Mouse (Mus musculus) forebrain, embryonic 11.5 days (tissue): ENCODE data around the gene Timd2. TPM values are rescaled to one million over a fixed set of nuclear protein-coding genes. Genes with fewer than 3 reads are reported as not detected.
A peak's percentile ranks its signal among the peaks of the same experiment; 100 is the strongest.
"Not testable (repeated sequence)": the region's sequence is repeated elsewhere in the genome, so short reads cannot be mapped to it uniquely, and the experiment has no call there.

Experiments used
- ATAC-seq: fragments of 200-750 bp; cut with Nextera tagmentation; replicated peaks from 2 replicates; pipeline ENCODE4 v1.8.0; 2017; ENCODE audit warnings: moderate TSS enrichment; ENCODE audit not compliant: low FRiP score
- DNase-seq: peaks from one replicate; pipeline ENCODE4 v3.0.0-alpha.2; 2017; ENCODE audit warnings: low spot score
- H3K27ac ChIP-seq: fragments of 300-500 bp; sonication (generic); 2 replicates; pipeline ENCODE4 v1.5.1; 2014; ENCODE audit warnings: low read depth, low read length
- H3K27me3 ChIP-seq: fragments of 300-500 bp; sonication (generic); 2 replicates; pipeline ENCODE4 v1.6.1; 2014; ENCODE audit warnings: mild to moderate bottlenecking, low read length, mixed read lengths; ENCODE audit not compliant: control insufficient read depth, insufficient read depth
- H3K36me3 ChIP-seq: fragments of 300-500 bp; sonication (generic); 2 replicates; pipeline ENCODE4 v1.6.1; 2014; ENCODE audit warnings: mild to moderate bottlenecking, low read length, moderate library complexity, mixed read lengths; ENCODE audit not compliant: control insufficient read depth, insufficient read depth
- H3K4me1 ChIP-seq: fragments of 300-500 bp; sonication (generic); replicated peaks from 2 replicates; pipeline ENCODE4 v1.6.1; 2014; ENCODE audit warnings: low read length, mixed read lengths; ENCODE audit not compliant: control insufficient read depth, insufficient read depth
- H3K4me2 ChIP-seq: fragments of 300-500 bp; sonication (generic); 2 replicates; pipeline ENCODE4 v1.6.1; 2014; ENCODE audit warnings: low read depth, mild to moderate bottlenecking, low read length, moderate library complexity, mixed read lengths; ENCODE audit not compliant: severe bottlenecking
- H3K4me3 ChIP-seq: fragments of 300-500 bp; sonication (generic); 2 replicates; pipeline ENCODE4 v1.5.1; 2014; ENCODE audit warnings: low read depth, low read length
- H3K9ac ChIP-seq: fragments of 300-500 bp; sonication (generic); 2 replicates; pipeline ENCODE4 v1.6.1; 2014; ENCODE audit warnings: low read length
- H3K9me3 ChIP-seq: fragments of 300-500 bp; sonication (generic); 2 replicates; pipeline ENCODE4 v1.6.1; 2016; ENCODE audit warnings: low read length, mixed read lengths; ENCODE audit not compliant: control insufficient read depth
- WGBS: fragments of 180-500 bp; shearing (Covaris S2); extraction: QIAGEN DNeasy Blood & Tissue Kit; methylation state at CpG from one replicate; pipeline ENCODE4 v1.1.7; 2014; 5-methylcytosine and 5-hydroxymethylcytosine counted together
- polyA plus RNA-seq: library from polyadenylated mRNA; unstranded; fragments of >200 nt; fragmentation: Nextera tagmentation; extraction: Ambion mirVana; gene quantifications from 2 replicates; pipeline ENCODE4 v1.2.1, GENCODE M21; 2014

Gene Timd2
- polyA plus RNA-seq, 1 experiment from 2014 or later = 0.28 TPM

GRCm38 (mm10) chr11:46635516-46635915 lies 71.3 kb downstream of the Timd2 start:
- DNase-seq, H3K27ac ChIP-seq, H3K4me2 ChIP-seq, H3K9me3 ChIP-seq, ATAC-seq, H3K9ac ChIP-seq, H3K4me3 ChIP-seq, H3K36me3 ChIP-seq, H3K4me1 ChIP-seq, H3K27me3 ChIP-seq: not testable (repeated sequence)
- 93% methylated on average over 4 of the region's 4 CpGs for WGBS

GRCm38 (mm10) chr11:46631635-46632034 lies 75.2 kb downstream of the Timd2 start:
- Histone ChIP-seq H3K27me3 (no peaks in the 10 kb centered on the region), H3K4me3 (no peak overlapping the region), H3K9me3 (no peaks in the 10 kb centered on the region), H3K4me2 (no peak overlapping the region), H3K9ac (no peak overlapping the region), H3K36me3 (no peaks in the 10 kb centered on the region), H3K27ac (no peak overlapping the region), H3K4me1 (no peaks in the 10 kb centered on the region)
- ATAC-seq = 0 out of 2 replicates have a peak, but pooled peaks have one; percentile 46
- no peak for DNase-seq
- 37% methylated on average over 3 of the region's 3 CpGs for WGBS

GRCm38 (mm10) chr11:46629211-46629795 lies 77.6 kb downstream of the Timd2 start, which contains the start of gene Dppa1:
Gene Dppa1 (minus strand): TSS chr11:46629261.
- DNase-seq (no peak), ATAC-seq (no peak)
- H3K9me3 ChIP-seq = no peaks in the 10 kb centered on the region
- no peak within 1 kb of the TSS for H3K4me2 ChIP-seq
- WGBS = 74% methylated on average over 2 of the region's 2 CpGs
- no peak within 1 kb of the TSS for H3K4me3 ChIP-seq
- no peaks in the 10 kb centered on the region for H3K27me3 ChIP-seq
- no peaks in the 10 kb centered on the region for H3K4me1 ChIP-seq
- no peak within 1 kb of the TSS for H3K27ac ChIP-seq
- H3K36me3 ChIP-seq = no peaks in the 10 kb centered on the region
- no peak within 1 kb of the TSS for H3K9ac ChIP-seq

GRCm38 (mm10) chr11:46620414-46621168 lies 86.3 kb downstream of the Timd2 start:
- no peaks in the 10 kb centered on the region for H3K27me3 ChIP-seq
- no peak overlapping the region for H3K27ac ChIP-seq
- WGBS = 78% methylated on average over 7 of the region's 7 CpGs
- no peaks in the 10 kb centered on the region for H3K4me1 ChIP-seq
- ATAC-seq (no peak), DNase-seq (no peak)
- no peak overlapping the region for H3K4me3 ChIP-seq
- no peak overlapping the region for H3K9ac ChIP-seq
- no peaks in the 10 kb centered on the region for H3K9me3 ChIP-seq
- H3K4me2 ChIP-seq = no peak overlapping the region
- no peaks in the 10 kb centered on the region for H3K36me3 ChIP-seq

GRCm38 (mm10) chr11:46619929-46620328 lies 86.9 kb downstream of the Timd2 start:
- no peak for ATAC-seq
- WGBS = 88% methylated on average over 1 of the region's 1 CpGs
- Histone ChIP-seq H3K4me3 (no peak overlapping the region), H3K27ac (no peak overlapping the region), H3K36me3 (no peaks in the 10 kb centered on the region), H3K27me3 (no peaks in the 10 kb centered on the region), H3K4me1 (no peaks in the 10 kb centered on the region), H3K9ac (no peak overlapping the region), H3K4me2 (no peak overlapping the region), H3K9me3 (no peaks in the 10 kb centered on the region)
- no peak for DNase-seq

Other genes with a start within 250 kb of the Timd2 start
- gene Gm12169, start 182.8 kb downstream of the Timd2 start, polyA plus RNA-seq = not detected in 2 replicates
- not detected in 2 replicates for gene BC053393, start 135.5 kb downstream of the Timd2 start, polyA plus RNA-seq
- gene Dppa1, start 77.8 kb downstream of the Timd2 start, polyA plus RNA-seq = not detected in 2 replicates
- not detected in 2 replicates for gene Havcr1, start 28.0 kb upstream of the Timd2 start, polyA plus RNA-seq
- not detected in 2 replicates for gene Timd4, start 103.7 kb upstream of the Timd2 start, polyA plus RNA-seq